Comparison of ENCODE assay signal across 10 mouse cellular contexts in genomic region chr11:120045341-120045740, GRCm38 (mm10). TPM values are rescaled to one million over a fixed set of nuclear protein-coding genes. Genes with fewer than 3 reads are reported as not detected.
A peak's percentile ranks its signal among the peaks of the same experiment; 100 is the strongest.
DNase-seq lines count a peak whose midpoint lies in the region; ATAC-seq and TF ChIP-seq lines count a peak whose summit lies in the region.
"Had no signal": no experiment of that assay in that cellular context is flagged by ENCODE, and none has a peak within 500 bp of the region (broad histone marks: within the 10 kb centered on the region; RNA-seq: fewer than 3 reads in every experiment).

No protein-coding gene starts in this region.

- no peak overlapping the region for H3K4me3 ChIP-seq in limb, embryonic 11.5 days (ENCODE audit: low read depth, low read length)
- no peak overlapping the region for H3K4me3 ChIP-seq in limb, embryonic 10.5 days
- peak overlapping the region; percentile 67 for H3K4me3 ChIP-seq in hindbrain, postnatal 0 days (ENCODE audit: low read length)
- peak overlapping the region; percentile 63 for H3K4me3 ChIP-seq in olfactory bulb, adult 2 months (ENCODE audit: insufficient read depth, low read depth, low read length)
- H3K4me3 ChIP-seq: liver, embryonic 13.5 days had no signal

- H3K9ac ChIP-seq in limb, embryonic 11.5 days (ENCODE audit: low read length), result no peak overlapping the region
- H3K9ac ChIP-seq in hindbrain, postnatal 0 days (replicated peaks; ENCODE audit: low read length), result peak overlapping the region; percentile 83
- H3K9ac ChIP-seq: liver, embryonic 13.5 days had no signal

- no peak for TF ChIP-seq POLR2A in olfactory bulb, adult 2 months (IDR thresholded peaks at IDR 0.05; ENCODE audit: insufficient read depth, low read depth, low read length)

- no peaks in the 10 kb centered on the region for H3K9me3 ChIP-seq in limb, embryonic 11.5 days (ENCODE audit: control insufficient read depth, low read length)
- H3K9me3 ChIP-seq in limb, embryonic 10.5 days (replicated peaks), result no peaks in the 10 kb centered on the region
- H3K9me3 ChIP-seq in hindbrain, postnatal 0 days (ENCODE audit: low read length), result no peaks in the 10 kb centered on the region
- H3K9me3 ChIP-seq: liver, embryonic 13.5 days had no signal

- H3K4me1 ChIP-seq in limb, embryonic 11.5 days (ENCODE audit: control insufficient read depth, insufficient read depth, low read length), result peaks cover 10% of the 10 kb centered on the region; the same call in 1 of the 2 replicates
- H3K4me1 ChIP-seq in limb, embryonic 10.5 days, result peaks cover 59% of the 10 kb centered on the region
- peaks cover 44% of the 10 kb centered on the region for H3K4me1 ChIP-seq in hindbrain, postnatal 0 days (ENCODE audit: insufficient read depth, low read length)
- peaks cover 62% of the 10 kb centered on the region for H3K4me1 ChIP-seq in olfactory bulb, adult 2 months (ENCODE audit: control insufficient read depth, insufficient read depth, low read length)

- ATAC-seq in cerebellum, adult (ENCODE audit: insufficient number of reproducible peaks, low FRiP score, low TSS enrichment), result no peak
- ATAC-seq in limb, embryonic 11.5 days (ENCODE audit: insufficient number of reproducible peaks, low FRiP score, low TSS enrichment, low read depth), result no peak
- ATAC-seq in hindbrain, postnatal 0 days, result no peak

- no peak for TF ChIP-seq CTCF in hindbrain, postnatal 0 days (IDR thresholded peaks at IDR 0.05; ENCODE audit: low read depth)
- TF ChIP-seq CTCF in olfactory bulb, adult 2 months (IDR thresholded peaks at IDR 0.05; ENCODE audit: insufficient read depth, low read depth, low read length), result no peak

- DNase-seq in cerebellum, adult 18-20 months, result peak; percentile 53 to 56
- DNase-seq in limb, embryonic 11.5 days (ENCODE audit: low spot score), result no peak
- DNase-seq in limb, embryonic 10.5 days (ENCODE audit: low spot score), result no peak
- DNase-seq in hindbrain, postnatal 0 days (ENCODE audit: low spot score), result no peak
- DNase-seq in thymus, postnatal 25 days, result no peak
- no peak for DNase-seq in urinary bladder, adult 2 months (ENCODE audit: low spot score)
- DNase-seq: gastrocnemius, postnatal 36 days; liver, embryonic 13.5 days had no signal

- WGBS in limb, embryonic 11.5 days, result 60% methylated on average over 4 of the region's 4 CpGs
- 55% methylated on average over 4 of the region's 4 CpGs for WGBS in limb, embryonic 10.5 days
- 49% methylated on average over 4 of the region's 4 CpGs for WGBS in hindbrain, postnatal 0 days
- WGBS in olfactory bulb, adult 2 months, result 24% methylated on average over 4 of the region's 4 CpGs

- H3K27ac ChIP-seq in limb, embryonic 11.5 days (replicated peaks; ENCODE audit: low read depth, low read length), result no peak overlapping the region
- no peak overlapping the region for H3K27ac ChIP-seq in limb, embryonic 10.5 days
- H3K27ac ChIP-seq in hindbrain, postnatal 0 days, result peak overlapping the region; percentile 94
- H3K27ac ChIP-seq in olfactory bulb, adult 2 months (ENCODE audit: insufficient read depth, low read depth, low read length), result peak overlapping the region; percentile 95
- H3K27ac ChIP-seq: liver, embryonic 13.5 days had no signal

- H3K36me3 ChIP-seq in limb, embryonic 11.5 days (ENCODE audit: control insufficient read depth, insufficient read depth, low read length), result no peaks in the 10 kb centered on the region
- H3K36me3 ChIP-seq in limb, embryonic 10.5 days, result no peaks in the 10 kb centered on the region
- no peaks in the 10 kb centered on the region for H3K36me3 ChIP-seq in hindbrain, postnatal 0 days (ENCODE audit: insufficient read depth, low read length)
- H3K36me3 ChIP-seq: liver, embryonic 13.5 days had no signal

- 0 out of 2 replicates have a peak overlapping the region, but pooled peaks have one; percentile 97 for H3K4me2 ChIP-seq in limb, embryonic 11.5 days (ENCODE audit: low read depth, severe bottlenecking)
- H3K4me2 ChIP-seq in hindbrain, postnatal 0 days (ENCODE audit: low read depth, low read length), result peak overlapping the region; percentile 85
- H3K4me2 ChIP-seq: liver, embryonic 13.5 days had no signal

- peaks cover 28% of the 10 kb centered on the region for H3K27me3 ChIP-seq in limb, embryonic 11.5 days (ENCODE audit: control insufficient read depth, insufficient read depth, low read length)
- H3K27me3 ChIP-seq in limb, embryonic 10.5 days (ENCODE audit: low read depth, poor library complexity, severe bottlenecking), result peaks cover 64% of the 10 kb centered on the region
- H3K27me3 ChIP-seq in hindbrain, postnatal 0 days (ENCODE audit: insufficient read depth, low read length), result no peaks in the 10 kb centered on the region

RNA-seq across cellular contexts. Expression of gene Aatk, which starts 1.6 kb away (rescaled TPM):
- 1.5 and 1.8 TPM in 2 replicates for polyA plus RNA-seq in limb, embryonic 11.5 days (2014; fragmentation: Nextera tagmentation; extraction: Ambion mirVana)
- 0.78 and 1.7 TPM in 2 replicates for polyA plus RNA-seq in limb, embryonic 10.5 days (2016; fragmentation: Nextera tagmentation; extraction: Ambion mirVana)
- total RNA-seq in hindbrain, postnatal 0 days (2014; rRNA removed), result 161 and 184 TPM in 2 replicates
- polyA plus RNA-seq in hindbrain, postnatal 0 days (2015; fragmentation: Nextera tagmentation; extraction: Ambion mirVana), result 33.3 and 35.5 TPM in 2 replicates
- not detected in 2 replicates for polyA plus RNA-seq in olfactory bulb, adult 2 months (2012; ENCODE audit: insufficient read depth, insufficient read length, low replicate concordance, missing spikeins)
- 15.2 and 15.3 TPM in 2 replicates for polyA plus RNA-seq in urinary bladder, adult 2 months (2012; rRNA removed)

RNA-seq across cellular contexts. Expression of gene Cep131, which starts 41.3 kb away (rescaled TPM):
- polyA plus RNA-seq in limb, embryonic 11.5 days (2014; fragmentation: Nextera tagmentation; extraction: Ambion mirVana), result 30.5 and 33.7 TPM in 2 replicates
- polyA plus RNA-seq in limb, embryonic 10.5 days (2016; fragmentation: Nextera tagmentation; extraction: Ambion mirVana), result 46.7 and 55.2 TPM in 2 replicates
- total RNA-seq in hindbrain, postnatal 0 days (2014; rRNA removed), result 18.5 and 18.7 TPM in 2 replicates
- 23.3 and 26.4 TPM in 2 replicates for polyA plus RNA-seq in hindbrain, postnatal 0 days (2015; fragmentation: Nextera tagmentation; extraction: Ambion mirVana)
- polyA plus RNA-seq in olfactory bulb, adult 2 months (2012; ENCODE audit: insufficient read depth, insufficient read length, low replicate concordance, missing spikeins), result not detected in 2 replicates
- 7.6 and 10.5 TPM in 2 replicates for polyA plus RNA-seq in urinary bladder, adult 2 months (2012; rRNA removed)

RNA-seq across cellular contexts. Expression of gene Tepsin, which starts 53.2 kb away (rescaled TPM):
- polyA plus RNA-seq in limb, embryonic 11.5 days (2014; fragmentation: Nextera tagmentation; extraction: Ambion mirVana), result 16.9 and 18.6 TPM in 2 replicates
- 21.4 and 23.0 TPM in 2 replicates for polyA plus RNA-seq in limb, embryonic 10.5 days (2016; fragmentation: Nextera tagmentation; extraction: Ambion mirVana)
- 30.6 and 31.6 TPM in 2 replicates for total RNA-seq in hindbrain, postnatal 0 days (2014; rRNA removed)
- 13.8 and 14.8 TPM in 2 replicates for polyA plus RNA-seq in hindbrain, postnatal 0 days (2015; fragmentation: Nextera tagmentation; extraction: Ambion mirVana)
- not detected in 2 replicates for polyA plus RNA-seq in olfactory bulb, adult 2 months (2012; ENCODE audit: insufficient read depth, insufficient read length, low replicate concordance, missing spikeins)
- polyA plus RNA-seq in urinary bladder, adult 2 months (2012; rRNA removed), result 36.5 and 38.5 TPM in 2 replicates

RNA-seq across cellular contexts. Expression of gene Ndufaf8, which starts 53.4 kb away (rescaled TPM):
- 71.3 and 71.4 TPM in 2 replicates for polyA plus RNA-seq in limb, embryonic 11.5 days (2014; fragmentation: Nextera tagmentation; extraction: Ambion mirVana)
- 78.5 and 83.8 TPM in 2 replicates for polyA plus RNA-seq in limb, embryonic 10.5 days (2016; fragmentation: Nextera tagmentation; extraction: Ambion mirVana)
- 56.1 and 82.6 TPM in 2 replicates for total RNA-seq in hindbrain, postnatal 0 days (2014; rRNA removed)
- polyA plus RNA-seq in hindbrain, postnatal 0 days (2015; fragmentation: Nextera tagmentation; extraction: Ambion mirVana), result 62.7 and 70.2 TPM in 2 replicates
- polyA plus RNA-seq in olfactory bulb, adult 2 months (2012; ENCODE audit: insufficient read depth, insufficient read length, low replicate concordance, missing spikeins), result not detected in 2 replicates
- polyA plus RNA-seq in urinary bladder, adult 2 months (2012; rRNA removed), result 47.2 and 49.0 TPM in 2 replicates

Comparison
In these comparisons a context has a peak if more than half of its experiments do, and no peak if none do; other contexts are left out.
1. DNase-seq: peak in cerebellum, adult 18-20 months (2 of 2); none in limb, embryonic 11.5 days (single experiment), limb, embryonic 10.5 days (single experiment), hindbrain, postnatal 0 days (single experiment), thymus, postnatal 25 days (single experiment) and urinary bladder, adult 2 months (single experiment).
2. H3K27ac ChIP-seq: peak in hindbrain, postnatal 0 days (single experiment) and olfactory bulb, adult 2 months (single experiment); none in limb, embryonic 11.5 days (single experiment) and limb, embryonic 10.5 days (single experiment).
3. H3K4me3 ChIP-seq: peak in hindbrain, postnatal 0 days (single experiment) and olfactory bulb, adult 2 months (single experiment); none in limb, embryonic 11.5 days (single experiment) and limb, embryonic 10.5 days (single experiment).
4. RNA of gene Tepsin, which starts 53.2 kb away (polyA plus RNA-seq): 36.5 to 38.5 TPM in urinary bladder, adult 2 months, 21.4 to 23.0 TPM in limb, embryonic 10.5 days, 16.9 to 18.6 TPM in limb, embryonic 11.5 days and 13.8 to 14.8 TPM in hindbrain, postnatal 0 days; not detected in olfactory bulb, adult 2 months; every median in the first group is over 10 times any median in the second.